Mouse (Mus musculus): ENCODE results near the gene Rbm12. TPM values are rescaled to one million over a fixed set of nuclear protein-coding genes. Genes with fewer than 3 reads are reported as not detected.

The Rbm12 gene
- total RNA-seq, 4 experiments from 2014 or later, result 25.4 to 37.4 (median 33.1) TPM

DNA sequence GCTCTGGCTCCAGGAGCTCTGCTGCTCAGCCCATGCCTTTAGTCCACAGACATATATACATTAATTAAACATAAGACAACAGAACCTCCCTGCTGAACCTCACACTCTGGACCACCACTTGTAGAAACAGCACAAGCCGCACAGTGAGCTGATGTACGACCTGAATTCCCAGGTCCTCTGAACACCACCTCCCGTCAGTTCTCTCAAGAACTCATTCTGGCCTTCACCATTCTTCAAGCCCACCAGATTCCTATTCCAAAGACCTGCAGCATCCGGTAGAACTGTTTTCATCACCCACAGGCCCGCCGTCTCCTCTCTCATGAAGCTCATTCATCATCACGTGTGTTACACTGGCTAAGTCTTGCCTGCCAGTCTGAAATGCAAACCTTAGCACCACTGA lies 31.4 kb downstream of the Rbm12 start:
- DNase-seq (ENCODE audit: low spot score in 2 of 2), result no peak

DNA sequence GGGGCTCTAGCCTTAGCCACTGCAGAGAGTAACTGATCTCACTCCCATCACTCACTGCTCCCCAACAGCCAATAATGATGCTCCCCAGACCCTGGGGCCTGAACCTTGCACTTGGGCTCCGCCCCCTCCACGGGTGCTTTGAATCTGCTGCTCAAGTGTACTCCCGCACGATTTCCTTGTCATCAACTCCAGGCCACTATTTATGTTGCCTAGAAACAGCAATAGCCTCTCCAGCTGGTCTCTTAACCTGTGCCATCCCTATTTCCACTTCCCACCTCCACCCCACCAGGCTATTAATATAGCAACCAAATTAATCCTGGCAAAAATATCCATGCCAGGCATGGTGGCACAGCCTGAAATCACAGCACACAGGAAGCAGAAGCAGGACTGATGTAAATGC lies 32.1 kb downstream of the Rbm12 start:
- no peak for DNase-seq (ENCODE audit: low spot score in 2 of 2)

DNA sequence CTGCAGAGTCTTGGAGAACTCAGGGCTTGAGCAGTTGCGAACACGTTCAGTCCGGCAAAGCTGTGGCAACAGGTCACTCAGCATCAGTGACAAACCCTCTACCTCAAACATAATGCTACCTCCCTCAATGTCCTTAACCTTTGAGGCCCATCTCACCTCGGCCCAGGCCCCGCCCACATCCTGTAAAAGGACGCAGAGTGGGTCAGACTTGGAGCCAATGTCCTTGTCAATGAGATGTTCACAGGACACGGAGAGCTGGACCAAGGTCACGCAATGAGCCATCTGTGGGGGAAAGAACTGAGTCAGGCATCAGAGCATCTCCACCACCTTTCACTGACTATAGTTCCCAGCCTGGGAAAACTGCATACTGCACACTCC lies 32.6 kb downstream of the Rbm12 start:
- DNase-seq (ENCODE audit: low spot score in 2 of 2), result no peak

GRCm38 (mm10) chr2:156078421-156079182 lies 33.2 kb downstream of the Rbm12 start:
- DNase-seq (ENCODE audit: low spot score in 2 of 2), result no peak

DNA sequence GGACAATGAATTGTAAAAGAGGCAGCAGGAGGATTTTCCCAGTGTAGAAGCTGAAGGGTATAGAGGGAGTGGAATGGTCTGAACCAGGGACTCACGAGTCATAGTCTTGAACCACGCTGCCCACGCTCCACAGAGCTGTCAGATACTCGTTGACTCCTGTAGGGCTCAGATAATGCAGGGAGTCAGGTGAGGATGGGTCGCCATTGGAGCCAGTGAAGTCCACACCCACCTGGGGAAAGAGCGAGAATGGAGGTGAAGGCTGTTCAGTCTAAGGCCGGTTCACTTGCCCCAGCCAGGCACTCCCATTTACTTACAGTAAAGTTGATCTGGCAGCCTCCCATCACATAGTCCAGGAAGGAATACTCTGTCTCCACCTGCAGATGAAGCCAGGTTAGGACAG lies 34.3 kb downstream of the Rbm12 start:
- DNase-seq (ENCODE audit: low spot score in 2 of 2), result no peak

- no peak for DNase-seq (ENCODE audit: low spot score in 2 of 2)
Measured at GRCm38 (mm10) chr2:156073725-156074124, 38.1 kb downstream of the Rbm12 start.

DNA sequence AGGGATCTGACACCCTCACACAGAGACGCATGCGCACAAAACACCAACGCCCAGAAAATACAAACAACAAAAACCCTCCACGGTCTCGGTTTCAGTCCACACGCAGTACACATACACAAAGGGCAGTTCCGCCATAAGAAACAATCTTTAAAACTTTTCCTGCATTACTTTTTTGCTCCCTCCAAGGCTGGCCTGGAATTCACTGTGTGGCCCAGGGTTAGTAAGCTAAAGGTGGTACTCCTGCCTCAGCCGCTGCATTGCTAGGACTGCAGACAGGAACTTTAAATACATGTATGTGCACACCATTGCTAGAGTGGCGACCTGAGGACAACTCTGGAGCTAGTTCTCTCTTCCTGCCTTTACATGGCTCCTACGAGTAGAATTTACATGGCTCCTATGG lies 40.5 kb downstream of the Rbm12 start:
- DNase-seq (ENCODE audit: low spot score in 2 of 2), result no peak

GRCm38 (mm10) chr2:156067916-156068315 lies 43.9 kb downstream of the Rbm12 start:
- DNase-seq (ENCODE audit: low spot score in 2 of 2), result no peak

DNA sequence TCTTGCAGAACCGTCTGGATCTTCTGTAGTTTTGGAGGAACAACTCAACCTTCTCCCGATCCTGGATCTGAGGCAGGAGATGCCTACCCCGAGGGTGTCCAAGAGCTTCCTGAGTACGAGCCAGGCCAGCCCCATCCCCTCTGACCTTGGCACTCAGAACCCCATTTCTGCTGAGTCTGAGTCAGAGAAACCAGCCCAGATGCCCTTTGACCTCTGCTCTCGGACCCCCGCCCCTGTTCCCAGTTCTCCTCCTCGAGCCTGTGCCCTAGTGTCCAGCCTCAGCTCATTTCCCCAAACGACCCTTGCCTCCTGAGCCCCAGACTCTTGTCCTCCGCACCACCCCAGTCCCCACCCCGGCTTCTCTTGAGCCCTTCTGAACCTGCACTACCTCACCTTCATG lies 45.7 kb downstream of the Rbm12 start:
- DNase-seq (ENCODE audit: low spot score in 2 of 2), result no peak

DNA sequence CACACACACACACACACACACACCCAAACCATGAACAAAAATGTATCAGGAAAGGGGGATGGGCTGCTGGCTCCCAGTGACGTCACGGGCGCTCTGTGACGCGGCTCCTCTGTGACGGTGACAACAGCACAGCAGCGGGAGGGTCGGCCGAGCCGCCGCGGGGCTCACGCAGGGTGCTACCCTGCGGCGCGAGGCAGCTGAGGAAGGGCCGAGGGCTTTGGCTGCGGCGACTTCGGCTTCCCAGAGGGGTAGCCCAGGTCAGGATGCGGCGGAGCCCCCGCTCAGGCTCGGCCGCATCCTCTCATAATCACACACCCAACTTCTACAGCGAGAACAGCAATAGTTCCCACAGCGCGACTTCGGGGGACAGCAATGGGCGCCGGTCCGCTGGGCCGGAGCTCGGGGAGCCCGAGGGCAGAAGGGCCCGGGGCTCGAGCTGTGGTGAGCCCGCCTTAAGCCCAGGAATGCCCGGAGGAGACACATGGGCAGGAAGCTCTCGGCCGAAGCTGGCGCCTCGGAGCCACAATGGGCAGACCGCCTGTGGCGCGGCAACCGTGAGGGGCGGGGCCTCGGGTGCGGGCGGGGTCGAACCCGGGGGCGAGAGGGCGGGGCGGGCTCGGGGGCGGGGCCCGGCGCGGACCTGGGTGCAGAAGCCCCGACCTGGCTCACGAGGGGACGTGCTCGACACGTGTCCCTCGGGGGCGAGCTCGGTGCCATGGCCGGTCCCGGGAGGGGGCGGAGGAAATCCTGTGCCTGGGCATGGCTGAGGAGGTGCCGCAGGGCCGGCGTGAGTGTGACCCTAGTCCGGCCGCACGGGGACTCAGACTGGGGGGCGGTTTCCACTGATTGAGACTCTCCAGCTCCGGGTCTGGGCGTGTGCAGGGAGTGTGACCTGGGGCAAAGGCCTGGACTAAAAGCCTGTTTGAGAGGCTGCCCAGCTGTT lies 46.4 kb downstream of the Rbm12 start, which contains the start of gene Spag4:
Spag4 (plus strand) TSS at position 77 of the 943 bp plus-strand sequence.
- DNase-seq (ENCODE audit: low spot score in 2 of 2), result peak in 1 of 2 experiments; percentile 51

DNA sequence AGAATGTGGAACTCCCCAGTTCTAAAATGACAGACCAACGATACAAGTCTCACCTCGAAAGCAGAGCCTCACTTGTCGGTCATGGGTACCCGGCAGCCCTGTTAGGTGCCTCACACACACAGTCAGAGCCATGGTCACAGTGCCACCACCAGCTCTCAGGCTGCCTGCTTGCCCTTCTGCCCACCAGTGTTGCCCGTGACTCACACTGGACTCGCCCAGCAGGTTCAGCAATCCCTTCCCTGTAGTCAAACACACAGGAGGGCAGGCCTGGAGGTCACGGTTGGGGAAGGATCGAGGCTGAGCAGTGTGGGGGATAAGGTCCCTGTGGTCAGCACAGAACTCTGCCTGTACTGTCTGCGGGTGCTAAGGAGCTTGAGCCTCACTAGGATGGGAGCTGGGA lies 59.0 kb downstream of the Rbm12 start, which contains the start of gene Fer1l4:
Fer1l4 (minus strand) TSS at position 132 of the 400 bp plus-strand sequence.
- DNase-seq (ENCODE audit: low spot score in 2 of 2), result no peak

GRCm38 (mm10) chr2:156047929-156048328 lies 63.8 kb downstream of the Rbm12 start:
- DNase-seq (ENCODE audit: low spot score in 2 of 2), result no peak

GRCm38 (mm10) chr2:156042903-156043302 lies 68.9 kb downstream of the Rbm12 start:
- DNase-seq (ENCODE audit: low spot score in 2 of 2), result no peak

Other genes starting within 250 kb of the Rbm12 start
- 10 to 100 TPM; 76.5 to 83.3 (median 78.3) TPM for gene Uqcc1, start 181.7 kb downstream of the Rbm12 start, total RNA-seq (2022)
- not detected for gene Gm15557, start 171.2 kb downstream of the Rbm12 start, total RNA-seq (2022)
- under 1 TPM in 3 of 4 experiments, not detected in 1; 0.18 to 0.31 (median 0.31) TPM for gene Gdf5, start 166.6 kb downstream of the Rbm12 start, total RNA-seq (2022)
- 10 to 100 TPM; 21.9 to 24.9 (median 24.5) TPM for gene Cep250, start 155.5 kb downstream of the Rbm12 start, total RNA-seq (2022)
- gene 6430550D23Rik, start 104.0 kb downstream of the Rbm12 start, total RNA-seq (2022), result 1 to 10 TPM in 3 of 4 experiments, under 1 TPM in 1; 0.97 to 3.0 (median 2.0) TPM
- 100 to 1,000 TPM; 182 to 233 (median 213) TPM for gene Ergic3, start 103.9 kb downstream of the Rbm12 start, total RNA-seq (2022)
- not detected for gene Fer1l4, start 59.0 kb downstream of the Rbm12 start, total RNA-seq (2022)
- gene Spag4, start 46.8 kb downstream of the Rbm12 start, total RNA-seq (2022), result 1 to 10 TPM; 3.3 to 4.7 (median 4.2) TPM
- gene Cpne1, start within 50 bp of the Rbm12 start, total RNA-seq (2022), result 10 to 100 TPM; 31.2 to 34.6 (median 33.0) TPM
- 10 to 100 TPM; 17.8 to 23.4 (median 20.3) TPM for gene Gm28036, start 15.1 kb upstream of the Rbm12 start, total RNA-seq (2022)
- 100 to 1,000 TPM in 3 of 4 experiments, 10 to 100 TPM in 1; 99.4 to 184 (median 132) TPM for gene Romo1, start 32.1 kb upstream of the Rbm12 start, total RNA-seq (2022)
- 10 to 100 TPM; 39.0 to 54.5 (median 44.0) TPM for gene Nfs1, start 32.2 kb upstream of the Rbm12 start, total RNA-seq (2022)
- gene Rbm39, start 68.3 kb upstream of the Rbm12 start, total RNA-seq (2022), result 100 to 1,000 TPM; 305 to 360 (median 339) TPM
- 100 to 1,000 TPM in 3 of 4 experiments, 10 to 100 TPM in 1; 98.7 to 122 (median 109) TPM for gene Phf20, start 84.5 kb upstream of the Rbm12 start, total RNA-seq (2022)
- gene Cnbd2, start 200.3 kb upstream of the Rbm12 start, total RNA-seq (2022), result 1 to 10 TPM; 4.8 to 7.1 (median 6.8) TPM
- gene Scand1, start 200.7 kb upstream of the Rbm12 start, total RNA-seq (2022), result 10 to 100 TPM; 59.9 to 80.3 (median 72.3) TPM